Mouse (Mus musculus): ENCODE measurements around the gene Kcnj15. TPM values are rescaled to one million over a fixed set of nuclear protein-coding genes. Genes with fewer than 3 reads are reported as not detected.
A peak's percentile ranks its signal among the peaks of the same experiment; 100 is the strongest.

The Kcnj15 gene
- polyA plus RNA-seq, 1 experiment from 2014 or later, result 0.06 TPM

DNA sequence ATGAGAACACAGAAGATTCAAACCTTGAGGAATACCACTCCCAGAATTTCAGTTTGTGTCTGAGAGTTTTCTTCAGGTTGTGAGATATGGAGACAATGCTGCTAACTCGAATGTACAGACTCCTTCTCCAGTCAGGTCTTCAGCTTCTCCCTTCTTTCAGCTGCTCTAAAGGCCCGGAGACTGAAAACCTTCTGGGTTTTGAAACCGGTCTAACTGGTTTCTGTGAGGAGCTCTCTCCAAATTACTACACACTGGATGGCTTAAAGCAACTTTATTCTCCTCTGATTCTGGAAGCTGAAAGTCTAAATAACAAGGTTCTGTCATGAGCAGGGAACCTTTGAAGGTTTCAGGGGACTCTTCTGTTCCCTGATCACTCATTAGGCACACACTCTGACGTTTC is 36.3 kb upstream of the Kcnj15 start:
- Histone ChIP-seq H3K27me3 (replicated peaks; ENCODE audit: control insufficient read depth, insufficient read depth, low read length) (no peaks in the 10 kb centered on the region), H3K4me2 (ENCODE audit: low read length) (no peak overlapping the region), H3K9ac (ENCODE audit: low read length) (no peak overlapping the region), H3K4me1 (ENCODE audit: control insufficient read depth, insufficient read depth, low read length) (no peaks in the 10 kb centered on the region), H3K4me3 (ENCODE audit: low read depth, low read length) (no peak overlapping the region), H3K36me3 (ENCODE audit: control insufficient read depth, insufficient read depth, low read length) (no peaks in the 10 kb centered on the region), H3K27ac (ENCODE audit: low read depth, low read length) (no peak overlapping the region), H3K9me3 (replicated peaks; ENCODE audit: control insufficient read depth, low read length) (no peaks in the 10 kb centered on the region)
- 62% methylated on average over 4 of the region's 4 CpGs for WGBS
- ATAC-seq (no peak), DNase-seq (ENCODE audit: low spot score) (no peak)

- no peaks in the 10 kb centered on the region for H3K27me3 ChIP-seq (replicated peaks; ENCODE audit: control insufficient read depth, insufficient read depth, low read length)
- ATAC-seq (no peak), DNase-seq (ENCODE audit: low spot score) (no peak)
- no peak overlapping the region for H3K27ac ChIP-seq (ENCODE audit: low read depth, low read length)
- no peak overlapping the region for H3K4me2 ChIP-seq (ENCODE audit: low read length)
- no peaks in the 10 kb centered on the region for H3K36me3 ChIP-seq (ENCODE audit: control insufficient read depth, insufficient read depth, low read length)
- 63% methylated on average over 7 of the region's 7 CpGs for WGBS
- H3K4me1 ChIP-seq (ENCODE audit: control insufficient read depth, insufficient read depth, low read length), result no peaks in the 10 kb centered on the region
- H3K4me3 ChIP-seq (ENCODE audit: low read depth, low read length), result no peak overlapping the region
- no peak overlapping the region for H3K9ac ChIP-seq (ENCODE audit: low read length)
- no peaks in the 10 kb centered on the region for H3K9me3 ChIP-seq (replicated peaks; ENCODE audit: control insufficient read depth, low read length)
Measured at GRCm38 (mm10) chr16:95222026-95222718, 35.2 kb upstream of the Kcnj15 start.

DNA sequence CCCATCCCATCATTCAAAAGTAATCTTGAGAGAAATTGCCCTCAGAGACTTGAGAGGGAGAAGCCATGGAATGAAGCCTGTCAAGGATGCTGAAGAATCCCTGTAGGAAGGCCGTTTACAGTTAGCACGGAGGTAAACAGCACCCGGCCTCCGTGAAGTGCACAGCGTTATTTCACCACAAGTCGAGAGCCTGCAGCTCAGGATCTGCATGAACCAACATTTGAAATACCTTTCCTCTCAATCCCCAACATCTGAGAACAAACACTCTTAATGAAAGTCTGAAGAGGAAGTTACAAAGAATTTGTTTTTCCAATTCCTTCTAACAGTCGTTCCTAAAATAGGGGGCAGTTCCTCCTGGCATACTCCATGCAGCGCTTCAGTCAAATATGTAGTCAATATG is 33.9 kb upstream of the Kcnj15 start:
- Histone ChIP-seq H3K27ac (ENCODE audit: low read depth, low read length) (no peak overlapping the region), H3K4me3 (ENCODE audit: low read depth, low read length) (no peak overlapping the region), H3K4me1 (ENCODE audit: control insufficient read depth, insufficient read depth, low read length) (no peaks in the 10 kb centered on the region), H3K9ac (ENCODE audit: low read length) (no peak overlapping the region), H3K9me3 (replicated peaks; ENCODE audit: control insufficient read depth, low read length) (no peaks in the 10 kb centered on the region), H3K36me3 (ENCODE audit: control insufficient read depth, insufficient read depth, low read length) (no peaks in the 10 kb centered on the region), H3K27me3 (replicated peaks; ENCODE audit: control insufficient read depth, insufficient read depth, low read length) (no peaks in the 10 kb centered on the region), H3K4me2 (ENCODE audit: low read length) (no peak overlapping the region)
- DNase-seq (ENCODE audit: low spot score) (no peak), ATAC-seq (no peak)
- WGBS, result 94% methylated on average over 8 of the region's 8 CpGs

DNA sequence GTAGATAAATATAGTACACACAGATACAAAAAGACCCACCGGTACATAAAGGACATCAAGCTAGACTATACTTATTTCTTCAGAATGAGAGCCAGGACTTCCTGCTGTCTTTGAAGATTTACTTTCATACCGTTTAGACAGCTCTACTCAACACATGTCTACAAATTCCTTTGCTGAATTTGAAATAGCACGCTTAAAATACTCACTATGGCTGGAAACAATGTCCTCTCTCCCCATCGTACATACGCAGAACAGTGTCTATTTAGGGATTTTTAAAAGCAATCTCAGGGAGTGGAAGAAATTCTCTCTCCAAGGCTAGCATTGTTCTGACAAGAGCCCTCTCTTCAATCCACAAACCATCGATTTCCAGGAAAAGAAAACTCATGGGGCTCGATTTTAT is 32.1 kb upstream of the Kcnj15 start:
- ATAC-seq, result no peak

DNA sequence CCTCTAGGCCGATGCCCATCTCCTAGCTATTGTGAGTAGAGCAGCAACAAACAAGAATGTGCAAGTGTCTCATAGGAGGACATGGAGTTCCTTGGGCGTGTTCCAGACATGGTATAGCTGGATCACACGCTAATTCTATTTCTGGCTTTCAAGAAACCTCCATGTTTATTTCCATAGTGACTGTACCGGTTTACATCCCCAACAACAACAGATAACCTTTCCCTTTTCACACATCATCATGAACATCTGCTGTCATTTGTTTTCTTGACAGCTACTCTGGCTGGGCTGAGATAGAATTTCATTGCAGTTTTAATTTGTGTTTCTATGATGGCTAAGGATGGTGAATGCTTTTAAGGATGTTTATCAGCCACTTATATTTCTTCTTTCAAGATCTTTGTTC is 25.6 kb upstream of the Kcnj15 start:
- H3K4me1 ChIP-seq (ENCODE audit: control insufficient read depth, insufficient read depth, low read length), result no peaks in the 10 kb centered on the region
- no peaks in the 10 kb centered on the region for H3K36me3 ChIP-seq (ENCODE audit: control insufficient read depth, insufficient read depth, low read length)
- no peak overlapping the region for H3K9ac ChIP-seq (ENCODE audit: low read length)
- H3K4me2 ChIP-seq (ENCODE audit: low read length), result no peak overlapping the region
- ATAC-seq, result no peak
- no peak overlapping the region for H3K4me3 ChIP-seq (ENCODE audit: low read depth, low read length)
- DNase-seq (ENCODE audit: low spot score), result no peak
- H3K9me3 ChIP-seq (replicated peaks; ENCODE audit: control insufficient read depth, low read length), result no peaks in the 10 kb centered on the region
- WGBS, result 85% methylated on average over 4 of the region's 4 CpGs
- no peak overlapping the region for H3K27ac ChIP-seq (ENCODE audit: low read depth, low read length)
- H3K27me3 ChIP-seq (replicated peaks; ENCODE audit: control insufficient read depth, insufficient read depth, low read length), result no peaks in the 10 kb centered on the region

More for the DNA sequence above, 32.1 kb upstream of the Kcnj15 start:
- Histone ChIP-seq H3K4me3 (ENCODE audit: low read depth, low read length) (no peak overlapping the region), H3K36me3 (ENCODE audit: control insufficient read depth, insufficient read depth, low read length) (no peaks in the 10 kb centered on the region), H3K4me1 (ENCODE audit: control insufficient read depth, insufficient read depth, low read length) (no peaks in the 10 kb centered on the region), H3K27ac (ENCODE audit: low read depth, low read length) (no peak overlapping the region), H3K4me2 (ENCODE audit: low read length) (no peak overlapping the region), H3K9ac (ENCODE audit: low read length) (no peak overlapping the region), H3K27me3 (replicated peaks; ENCODE audit: control insufficient read depth, insufficient read depth, low read length) (no peaks in the 10 kb centered on the region), H3K9me3 (replicated peaks; ENCODE audit: control insufficient read depth, low read length) (no peaks in the 10 kb centered on the region)
- 83% methylated on average over 7 of the region's 7 CpGs for WGBS
- DNase-seq (ENCODE audit: low spot score), result no peak

GRCm38 (mm10) chr16:95234891-95235548 is 22.3 kb upstream of the Kcnj15 start:
- no peak overlapping the region for H3K27ac ChIP-seq (ENCODE audit: low read depth, low read length)
- H3K4me2 ChIP-seq (ENCODE audit: low read length), result no peak overlapping the region
- no peaks in the 10 kb centered on the region for H3K9me3 ChIP-seq (replicated peaks; ENCODE audit: control insufficient read depth, low read length)
- H3K9ac ChIP-seq (ENCODE audit: low read length), result no peak overlapping the region
- H3K4me1 ChIP-seq (ENCODE audit: control insufficient read depth, insufficient read depth, low read length), result no peaks in the 10 kb centered on the region
- no peaks in the 10 kb centered on the region for H3K27me3 ChIP-seq (replicated peaks; ENCODE audit: control insufficient read depth, insufficient read depth, low read length)
- DNase-seq (ENCODE audit: low spot score), result no peak
- WGBS, result 91% methylated on average over 2 of the region's 2 CpGs
- no peak overlapping the region for H3K4me3 ChIP-seq (ENCODE audit: low read depth, low read length)
- ATAC-seq, result no peak
- no peaks in the 10 kb centered on the region for H3K36me3 ChIP-seq (ENCODE audit: control insufficient read depth, insufficient read depth, low read length)

DNA sequence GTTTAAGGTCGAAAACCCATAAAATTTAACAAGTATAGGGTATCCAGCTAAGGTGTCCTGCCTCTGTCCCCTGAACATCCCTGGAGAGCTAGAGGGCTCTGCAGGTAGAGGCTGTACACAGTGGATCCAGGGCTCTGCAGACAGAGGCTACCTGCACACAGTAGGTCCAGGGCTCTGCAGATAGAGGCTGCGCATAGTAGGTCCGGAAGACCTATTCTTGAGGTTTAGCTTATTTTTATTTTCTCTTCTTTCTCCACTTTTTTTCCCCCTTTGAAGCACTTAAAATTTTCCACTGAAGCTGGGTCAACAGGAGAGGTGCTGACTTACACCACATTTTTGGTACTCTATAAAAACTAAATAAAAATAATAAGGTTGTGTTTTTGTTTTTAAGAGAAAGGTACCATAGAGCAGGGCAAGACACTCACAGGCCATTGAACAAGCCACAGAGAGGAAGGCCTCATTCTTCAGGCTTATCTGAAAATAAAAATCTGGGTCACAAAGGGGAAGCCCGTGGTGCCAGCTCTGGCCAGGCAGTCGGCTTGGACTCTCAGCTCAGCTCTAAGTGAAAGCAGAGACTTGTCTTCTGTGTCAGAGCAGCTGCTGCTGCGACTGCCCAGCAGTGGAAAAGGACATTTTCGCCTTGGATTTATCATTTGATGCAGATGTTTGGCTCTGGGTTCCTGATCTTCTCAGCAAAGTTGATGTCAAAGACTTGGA is 18.0 kb upstream of the Kcnj15 start:
- Histone ChIP-seq H3K4me2 (ENCODE audit: low read length) (no peak overlapping the region), H3K4me3 (ENCODE audit: low read depth, low read length) (no peak overlapping the region), H3K4me1 (ENCODE audit: control insufficient read depth, insufficient read depth, low read length) (no peaks in the 10 kb centered on the region), H3K27me3 (replicated peaks; ENCODE audit: control insufficient read depth, insufficient read depth, low read length) (no peaks in the 10 kb centered on the region), H3K9me3 (replicated peaks; ENCODE audit: control insufficient read depth, low read length) (no peaks in the 10 kb centered on the region), H3K27ac (ENCODE audit: low read depth, low read length) (no peak overlapping the region), H3K9ac (ENCODE audit: low read length) (no peak overlapping the region), H3K36me3 (ENCODE audit: control insufficient read depth, insufficient read depth, low read length) (no peaks in the 10 kb centered on the region)
- 82% methylated on average over 7 of the region's 7 CpGs for whole genome bisulfite sequencing
- DNase-seq (ENCODE audit: low spot score) (no peak), ATAC-seq (no peak)

DNA sequence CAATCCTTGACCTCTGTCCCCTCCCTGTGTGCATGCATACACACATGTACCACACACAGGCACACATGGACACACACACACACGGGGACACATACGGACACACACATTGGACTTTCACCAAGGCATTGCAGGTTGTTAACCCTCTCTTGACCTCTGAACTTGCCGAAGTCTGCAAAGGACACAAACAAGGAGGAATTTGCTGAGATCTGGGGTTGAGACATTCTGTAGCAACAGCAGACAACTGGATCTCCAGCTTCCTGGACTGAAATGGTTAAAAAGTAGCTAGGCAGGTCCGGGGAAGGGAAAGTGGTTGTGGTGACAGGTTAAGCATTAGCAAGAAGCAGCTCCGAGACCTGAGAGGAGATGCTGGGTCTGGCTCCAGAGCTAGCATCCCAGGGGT is 16.7 kb upstream of the Kcnj15 start:
- H3K4me2 ChIP-seq (ENCODE audit: low read length), result no peak overlapping the region
- H3K27me3 ChIP-seq (replicated peaks; ENCODE audit: control insufficient read depth, insufficient read depth, low read length), result no peaks in the 10 kb centered on the region
- no peak overlapping the region for H3K27ac ChIP-seq (ENCODE audit: low read depth, low read length)
- no peaks in the 10 kb centered on the region for H3K4me1 ChIP-seq (ENCODE audit: control insufficient read depth, insufficient read depth, low read length)
- WGBS, result 67% methylated on average over 5 of the region's 5 CpGs
- DNase-seq (ENCODE audit: low spot score), result no peak
- no peak for ATAC-seq
- H3K9me3 ChIP-seq (replicated peaks; ENCODE audit: control insufficient read depth, low read length), result no peaks in the 10 kb centered on the region
- H3K4me3 ChIP-seq (ENCODE audit: low read depth, low read length), result no peak overlapping the region
- H3K36me3 ChIP-seq (ENCODE audit: control insufficient read depth, insufficient read depth, low read length), result no peaks in the 10 kb centered on the region
- no peak overlapping the region for H3K9ac ChIP-seq (ENCODE audit: low read length)

GRCm38 (mm10) chr16:95241581-95241980 is 15.8 kb upstream of the Kcnj15 start:
- Histone ChIP-seq H3K27ac (ENCODE audit: low read depth, low read length) (no peak overlapping the region), H3K9ac (ENCODE audit: low read length) (no peak overlapping the region), H3K4me1 (ENCODE audit: control insufficient read depth, insufficient read depth, low read length) (no peaks in the 10 kb centered on the region), H3K4me2 (ENCODE audit: low read length) (no peak overlapping the region), H3K36me3 (ENCODE audit: control insufficient read depth, insufficient read depth, low read length) (no peaks in the 10 kb centered on the region), H3K4me3 (ENCODE audit: low read depth, low read length) (no peak overlapping the region), H3K9me3 (replicated peaks; ENCODE audit: control insufficient read depth, low read length) (no peaks in the 10 kb centered on the region), H3K27me3 (replicated peaks; ENCODE audit: control insufficient read depth, insufficient read depth, low read length) (no peaks in the 10 kb centered on the region)
- DNase-seq (ENCODE audit: low spot score) (peak; percentile 29), ATAC-seq (no peak)
- 70% methylated on average over 4 of the region's 4 CpGs for WGBS
